Mouse (Mus musculus): ENCODE measurements around the gene Slc6a17.

- TF ChIP-seq CTCF (conservative IDR thresholded peaks at IDR 0.05; ENCODE audit: low read length), result no peak
- TF ChIP-seq POU5F1 (IDR thresholded peaks at IDR 0.05; ENCODE audit: borderline replicate concordance, low read length), result no peak
These were observed 11.3 kb downstream of the Slc6a17 start for GRCm38 (mm10) chr3:107506531-107506930.
